Mouse (Mus musculus) heart, embryonic 15.5 days (tissue): ENCODE data around the gene Serpinb2. TPM values are rescaled to one million over a fixed set of nuclear protein-coding genes. Genes with fewer than 3 reads are reported as not detected.

ENCODE experiments used
- ATAC-seq: fragments of 200-750 bp; cut with Nextera tagmentation; replicated peaks from 2 replicates; pipeline ENCODE4 v1.8.0; 2017; ENCODE audit warnings: low read depth, moderate TSS enrichment; ENCODE audit not compliant: insufficient number of reproducible peaks, insufficient read depth, low FRiP score
- H3K27ac ChIP-seq: fragments of 300-500 bp; sonication (generic); 2 replicates; pipeline ENCODE4 v1.5.1; 2015; ENCODE audit warnings: mild to moderate bottlenecking, inconsistent platforms
- H3K27me3 ChIP-seq: fragments of 300-500 bp; sonication (generic); 2 replicates; pipeline ENCODE4 v1.6.1; 2015; ENCODE audit warnings: inconsistent platforms
- H3K36me3 ChIP-seq: fragments of 300-500 bp; sonication (generic); 2 replicates; pipeline ENCODE4 v1.6.1; 2015; ENCODE audit warnings: mild to moderate bottlenecking, inconsistent platforms
- H3K4me1 ChIP-seq: fragments of 300-500 bp; sonication (generic); replicated peaks from 2 replicates; pipeline ENCODE4 v1.6.1; 2015; ENCODE audit warnings: inconsistent platforms
- H3K4me2 ChIP-seq: fragments of 300-500 bp; sonication (generic); 2 replicates; pipeline ENCODE4 v1.6.1; 2015; ENCODE audit warnings: inconsistent platforms, mild to moderate bottlenecking, moderate library complexity
- H3K4me3 ChIP-seq: fragments of 300-500 bp; sonication (generic); 2 replicates; pipeline ENCODE4 v1.5.1; 2015; ENCODE audit warnings: mild to moderate bottlenecking, inconsistent platforms
- H3K9ac ChIP-seq: fragments of 300-500 bp; sonication (generic); 2 replicates; pipeline ENCODE4 v1.6.1; 2015; ENCODE audit warnings: mild to moderate bottlenecking, inconsistent platforms
- H3K9me3 ChIP-seq: fragments of 300-500 bp; sonication (generic); replicated peaks from 2 replicates; pipeline ENCODE4 v1.6.1; 2016; ENCODE audit warnings: inconsistent platforms
- WGBS: fragments of 180-500 bp; shearing (Covaris S2); methylation state at CpG from one replicate; pipeline ENCODE4 v1.1.7; 2015; ENCODE audit warnings: mixed read lengths; 5-methylcytosine and 5-hydroxymethylcytosine counted together
- polyA plus RNA-seq: library from polyadenylated mRNA; unstranded; fragments of >200 nt; fragmentation: Nextera tagmentation; extraction: Ambion mirVana; gene quantifications from 2 replicates; pipeline ENCODE4 v1.2.1, GENCODE M21; 2015

Serpinb2 gene
- polyA plus RNA-seq, 1 experiment from 2014 or later, result 0.23 TPM

- Histone ChIP-seq H3K4me2 (no peak overlapping the region), H3K4me1 (no peaks in the 10 kb centered on the region), H3K9ac (no peak overlapping the region), H3K27me3 (no peaks in the 10 kb centered on the region), H3K4me3 (no peak overlapping the region), H3K36me3 (no peaks in the 10 kb centered on the region), H3K9me3 (no peaks in the 10 kb centered on the region), H3K27ac (no peak overlapping the region)
- no peak for ATAC-seq
- 27% methylated on average over 1 of the region's 1 CpGs for WGBS
Measured at GRCm38 (mm10) chr1:107583958-107584376, 72.7 kb downstream of the Serpinb2 start.

DNA sequence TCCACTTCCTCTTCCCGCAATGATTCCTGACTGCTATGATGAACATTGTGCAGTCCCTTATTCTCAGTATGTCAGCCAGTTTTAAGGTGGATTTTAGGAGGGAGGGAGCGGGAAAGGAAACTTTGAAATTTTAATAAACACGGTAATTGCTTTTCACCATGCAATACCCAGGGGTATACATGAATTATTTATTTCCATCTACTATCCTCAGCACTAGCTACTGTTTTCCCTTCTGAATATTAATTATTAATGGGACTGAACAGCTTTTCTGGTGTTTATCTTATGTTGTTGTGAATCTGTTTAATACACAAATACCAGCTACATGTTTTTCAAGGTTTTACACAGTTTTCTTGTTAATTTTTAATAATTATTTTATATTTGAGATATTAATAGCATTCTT is 73.7 kb downstream of the Serpinb2 start:
- no peak for ATAC-seq
- H3K27ac ChIP-seq, result no peak overlapping the region
- 80% methylated on average over 3 of the region's 3 CpGs for WGBS

More for the DNA sequence above, 73.7 kb downstream of the Serpinb2 start:
- Histone ChIP-seq H3K36me3 (no peaks in the 10 kb centered on the region), H3K4me2 (no peak overlapping the region), H3K4me3 (no peak overlapping the region), H3K9me3 (no peaks in the 10 kb centered on the region), H3K4me1 (peaks cover 2% of the 10 kb centered on the region), H3K27me3 (no peaks in the 10 kb centered on the region), H3K9ac (no peak overlapping the region)

Other genes starting within 250 kb of the Serpinb2 start
- gene Serpinb3b, start 233.1 kb upstream of the Serpinb2 start, polyA plus RNA-seq, result not detected in 2 replicates
- gene Serpinb3c, start 233.1 kb upstream of the Serpinb2 start, polyA plus RNA-seq, result not detected in 2 replicates
- gene Serpinb11, start 150.2 kb upstream of the Serpinb2 start, polyA plus RNA-seq, result 0.19 TPM in 1 of 2 replicates, not detected in the other
- gene Serpinb7, start 111.8 kb upstream of the Serpinb2 start, polyA plus RNA-seq, result 0.08 and 0.13 TPM in 2 replicates
- 3.1 and 3.5 TPM in 2 replicates for gene Serpinb8, start 78.6 kb downstream of the Serpinb2 start, polyA plus RNA-seq